Mouse (Mus musculus) hindbrain, embryonic 10.5 days (tissue): ENCODE results near the gene Aven. TPM values are rescaled to one million over a fixed set of nuclear protein-coding genes. Genes with fewer than 3 reads are reported as not detected.

Experiments used
- DNase-seq: peaks from one replicate; pipeline ENCODE4 v3.0.0-alpha.2; 2017; ENCODE audit warnings: low spot score
- H3K27ac ChIP-seq: fragments of 300-500 bp; sonication (generic); 2 replicates; pipeline ENCODE4 v1.5.1; 2016; ENCODE audit warnings: mild to moderate bottlenecking, moderate library complexity
- H3K27me3 ChIP-seq: fragments of 300-500 bp; sonication (generic); 2 replicates; pipeline ENCODE4 v1.6.1; 2016; ENCODE audit warnings: mild to moderate bottlenecking; ENCODE audit not compliant: poor library complexity, insufficient read depth, severe bottlenecking
- H3K36me3 ChIP-seq: fragments of 300-500 bp; sonication (generic); 2 replicates; pipeline ENCODE4 v1.6.1; 2016; ENCODE audit warnings: mild to moderate bottlenecking, moderate library complexity
- H3K4me1 ChIP-seq: fragments of 300-500 bp; sonication (generic); replicated peaks from 2 replicates; pipeline ENCODE4 v1.6.1; 2016; ENCODE audit warnings: mild to moderate bottlenecking
- H3K4me3 ChIP-seq: fragments of 300-500 bp; sonication (generic); 2 replicates; pipeline ENCODE4 v1.5.1; 2016; ENCODE audit warnings: mild to moderate bottlenecking, moderate library complexity
- H3K9me3 ChIP-seq: fragments of 300-500 bp; sonication (generic); 2 replicates; pipeline ENCODE4 v1.6.1; 2016; ENCODE audit warnings: mild to moderate bottlenecking, moderate library complexity
- WGBS: fragments of 180-500 bp; shearing (Covaris S2); methylation state at CpG from one replicate; pipeline ENCODE4 v1.1.7; 2016; 5-methylcytosine and 5-hydroxymethylcytosine counted together
- polyA plus RNA-seq: library from polyadenylated mRNA; unstranded; fragments of >200 nt; fragmentation: Nextera tagmentation; extraction: Ambion mirVana; gene quantifications from 2 replicates; pipeline ENCODE4 v1.2.1, GENCODE M21; 2016

The Aven gene
- polyA plus RNA-seq, 1 experiment from 2014 or later: 7.4 TPM

GRCm38 (mm10) chr2:112472076-112472475 lies 20.7 kb upstream of the Aven start:
- Histone ChIP-seq H3K27ac (no peak overlapping the region), H3K36me3 (peaks cover 33% of the 10 kb centered on the region), H3K27me3 (no peaks in the 10 kb centered on the region), H3K4me3 (no peak overlapping the region), H3K4me1 (no peaks in the 10 kb centered on the region), H3K9me3 (no peaks in the 10 kb centered on the region)
- 90% methylated on average over 2 of the region's 2 CpGs for WGBS
- DNase-seq: no peak

GRCm38 (mm10) chr2:112474997-112475724 lies 17.6 kb upstream of the Aven start:
- Histone ChIP-seq H3K36me3 (peaks cover 6% of the 10 kb centered on the region; the same call in 1 of the 2 replicates), H3K4me3 (no peak overlapping the region), H3K27ac (no peak overlapping the region), H3K27me3 (no peaks in the 10 kb centered on the region), H3K9me3 (no peaks in the 10 kb centered on the region), H3K4me1 (no peaks in the 10 kb centered on the region)
- 83% methylated on average over 5 of the region's 5 CpGs for WGBS
- DNase-seq: no peak

- DNase-seq: no peak
- WGBS: 82% methylated on average over 6 of the region's 6 CpGs
- Histone ChIP-seq H3K4me3 (no peak overlapping the region), H3K4me1 (no peaks in the 10 kb centered on the region), H3K27ac (no peak overlapping the region), H3K9me3 (no peaks in the 10 kb centered on the region), H3K27me3 (no peaks in the 10 kb centered on the region), H3K36me3 (peaks cover 3% of the 10 kb centered on the region; the same call in 1 of the 2 replicates)
Observed at GRCm38 (mm10) chr2:112476554-112476953, 16.2 kb upstream of the Aven start.

- Histone ChIP-seq H3K9me3 (no peaks in the 10 kb centered on the region), H3K4me3 (no peak within 1 kb of the TSS), H3K36me3 (no peaks in the 10 kb centered on the region), H3K27me3 (no peaks in the 10 kb centered on the region), H3K4me1 (no peaks in the 10 kb centered on the region), H3K27ac (no peak within 1 kb of the TSS)
- WGBS: 90% methylated on average over 5 of the region's 5 CpGs
- no peak for DNase-seq
Observed at GRCm38 (mm10) chr2:112480669-112481068, 12.1 kb upstream of the Aven start, which contains the start of gene Chrm5. Gene Chrm5, minus strand, starts transcription at chr2:112480769.

- no peaks in the 10 kb centered on the region for H3K9me3 ChIP-seq
- H3K36me3 ChIP-seq: no peaks in the 10 kb centered on the region
- no peak overlapping the region for H3K27ac ChIP-seq
- peak; percentile 55 for DNase-seq
- 4% methylated on average over 2 of the region's 2 CpGs for WGBS
- no peaks in the 10 kb centered on the region for H3K27me3 ChIP-seq
- no peaks in the 10 kb centered on the region for H3K4me1 ChIP-seq
- no peak overlapping the region for H3K4me3 ChIP-seq
Observed at GRCm38 (mm10) chr2:112481564-112481963, 11.2 kb upstream of the Aven start.

- no peak for DNase-seq
- H3K27ac ChIP-seq: no peak overlapping the region
- no peaks in the 10 kb centered on the region for H3K9me3 ChIP-seq
- H3K36me3 ChIP-seq: no peaks in the 10 kb centered on the region
- H3K4me1 ChIP-seq: no peaks in the 10 kb centered on the region
- no peak overlapping the region for H3K4me3 ChIP-seq
- no peaks in the 10 kb centered on the region for H3K27me3 ChIP-seq
- WGBS: 81% methylated on average over 5 of the region's 5 CpGs
Observed at GRCm38 (mm10) chr2:112482533-112483333, 10.0 kb upstream of the Aven start.

- H3K9me3 ChIP-seq: no peaks in the 10 kb centered on the region
- H3K27ac ChIP-seq: no peak overlapping the region
- H3K4me3 ChIP-seq: no peak overlapping the region
- WGBS: 78% methylated on average over 2 of the region's 2 CpGs
- no peaks in the 10 kb centered on the region for H3K4me1 ChIP-seq
- H3K27me3 ChIP-seq: no peaks in the 10 kb centered on the region
- DNase-seq: no peak
- H3K36me3 ChIP-seq: no peaks in the 10 kb centered on the region
Observed at GRCm38 (mm10) chr2:112483334-112483651, 9.5 kb upstream of the Aven start.

- no peaks in the 10 kb centered on the region for H3K4me1 ChIP-seq
Observed at GRCm38 (mm10) chr2:112484886-112485285, 7.9 kb upstream of the Aven start.

GRCm38 (mm10) chr2:112490483-112491196 lies 2.1 kb upstream of the Aven start:
- Histone ChIP-seq H3K4me3 (no peak overlapping the region), H3K27ac (no peak overlapping the region), H3K9me3 (no peaks in the 10 kb centered on the region), H3K27me3 (no peaks in the 10 kb centered on the region), H3K36me3 (no peaks in the 10 kb centered on the region), H3K4me1 (peaks cover 30% of the 10 kb centered on the region)
- DNase-seq: no peak
- WGBS: 74% methylated on average over 11 of the region's 11 CpGs

More at GRCm38 (mm10) chr2:112484886-112485285, 7.9 kb upstream of the Aven start:
- Histone ChIP-seq H3K27ac (no peak overlapping the region), H3K9me3 (no peaks in the 10 kb centered on the region), H3K36me3 (no peaks in the 10 kb centered on the region), H3K27me3 (no peaks in the 10 kb centered on the region), H3K4me3 (no peak overlapping the region)
- WGBS: 63% methylated on average over 2 of the region's 2 CpGs
- DNase-seq: no peak

GRCm38 (mm10) chr2:112491629-112492028 lies 1.1 kb upstream of the Aven start:
- Histone ChIP-seq H3K9me3 (no peaks in the 10 kb centered on the region), H3K4me1 (peaks cover 30% of the 10 kb centered on the region), H3K36me3 (no peaks in the 10 kb centered on the region), H3K27ac (no peak overlapping the region), H3K4me3 (no peak overlapping the region), H3K27me3 (no peaks in the 10 kb centered on the region)
- 76% methylated on average over 5 of the region's 5 CpGs for WGBS
- DNase-seq: no peak

- no peak for DNase-seq
- Histone ChIP-seq H3K27ac (peak overlapping the region; percentile 100), H3K9me3 (no peaks in the 10 kb centered on the region), H3K27me3 (no peaks in the 10 kb centered on the region), H3K4me1 (peaks cover 30% of the 10 kb centered on the region), H3K4me3 (peak overlapping the region; percentile 81), H3K36me3 (no peaks in the 10 kb centered on the region)
- WGBS: 8% methylated on average over 9 of the region's 9 CpGs
Observed at GRCm38 (mm10) chr2:112492431-112492855, 321 bp upstream of the Aven start.

- no peak for DNase-seq
- H3K27ac ChIP-seq: peak overlapping the region; percentile 100
- H3K4me3 ChIP-seq: peak overlapping the region; percentile 81
- no peaks in the 10 kb centered on the region for H3K9me3 ChIP-seq
- no peaks in the 10 kb centered on the region for H3K27me3 ChIP-seq
- H3K4me1 ChIP-seq: peaks cover 30% of the 10 kb centered on the region
- 47% methylated on average over 11 of the region's 11 CpGs for WGBS
- H3K36me3 ChIP-seq: no peaks in the 10 kb centered on the region
Observed at GRCm38 (mm10) chr2:112493539-112494260, 936 bp downstream of the Aven start.
